Mouse (Mus musculus): ENCODE measurements around the gene Cd300lg.
A peak's percentile ranks its signal among the peaks of the same experiment; 100 is the strongest.

Cd300lg gene

GRCm38 (mm10) chr11:102096887-102097391 is 55.6 kb downstream of the Cd300lg start:
- DNase-seq (ENCODE audit: low read depth, low spot score), result peak; percentile 80

- DNase-seq (ENCODE audit: low read depth, low spot score), result no peak
These were observed 59.9 kb downstream of the Cd300lg start, which contains the start of gene Ppy for GRCm38 (mm10) chr11:102101219-102101618. Gene Ppy (minus strand): TSS chr11:102101319.

GRCm38 (mm10) chr11:102102485-102103258 is 61.4 kb downstream of the Cd300lg start:
- peak; percentile 72 for DNase-seq (ENCODE audit: low read depth, low spot score)

Data from CD4-positive, CD25-positive, alpha-beta regulatory T cell, adult 2 months (primary cell).